Mouse (Mus musculus) heart, adult 11 months (tissue): Measurements from ENCODE around the gene Hsf3.
A peak's percentile ranks its signal among the peaks of the same experiment; 100 is the strongest.
"Not testable (repeated sequence)": the region's sequence is repeated elsewhere in the genome, so short reads cannot be mapped to it uniquely, and the experiment has no call there.

Experiments used
- DNase-seq: peaks from one replicate; pipeline ENCODE4 v3.0.0; 2022

Gene Hsf3

GRCm38 (mm10) chrX:96456201-96456963, at the start of gene Hsf3:
Hsf3 (minus strand) TSS chrX:96456294.
- DNase-seq = peak; percentile 80

GRCm38 (mm10) chrX:96501580-96501979, 45.5 kb upstream of the Hsf3 start:
- DNase-seq = no peak

GRCm38 (mm10) chrX:96455149-96455548, 945 bp downstream of the Hsf3 start, which contains the start of gene Heph:
Heph (plus strand) TSS chrX:96455359.
- no peak for DNase-seq

DNA sequence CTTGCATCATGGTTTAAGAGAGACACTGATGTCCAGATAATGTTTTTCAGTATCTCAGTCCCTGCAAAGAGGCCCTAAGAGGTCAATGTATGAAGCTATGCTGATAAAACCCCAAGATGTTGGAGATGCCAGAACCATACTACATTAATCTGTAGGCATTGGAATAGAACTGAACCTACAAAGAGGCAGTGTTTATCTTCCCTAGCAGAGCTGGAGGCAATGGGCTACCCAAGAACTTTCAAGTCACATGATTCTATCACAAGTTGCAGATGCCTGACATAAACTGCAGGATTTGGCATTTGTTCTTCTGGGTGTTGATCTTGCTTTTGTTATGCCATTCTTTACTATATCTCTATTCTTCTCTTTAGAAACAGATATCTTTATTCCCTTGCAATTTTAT, 36.7 kb downstream of the Hsf3 start:
- no peak for DNase-seq

DNA sequence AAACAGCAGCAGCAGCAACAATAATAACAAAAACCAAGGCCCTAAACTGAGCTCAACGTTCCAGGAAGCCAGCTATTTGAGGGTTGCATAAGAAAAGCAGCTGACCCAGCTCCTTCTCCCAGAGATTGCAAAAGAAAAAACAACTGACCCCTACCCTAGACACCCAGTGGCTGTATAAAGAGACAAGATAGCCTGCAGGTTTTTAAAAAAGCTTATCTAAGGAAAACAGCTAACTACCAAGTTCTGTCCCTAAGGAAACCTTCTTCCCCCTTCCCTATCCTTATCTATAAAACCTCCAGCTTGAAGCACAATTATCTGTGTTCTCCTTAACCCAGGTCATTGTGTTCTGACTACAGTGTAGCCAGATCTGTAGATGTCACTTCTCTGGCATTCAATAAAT, 38.4 kb downstream of the Hsf3 start:
- DNase-seq = no peak

DNA sequence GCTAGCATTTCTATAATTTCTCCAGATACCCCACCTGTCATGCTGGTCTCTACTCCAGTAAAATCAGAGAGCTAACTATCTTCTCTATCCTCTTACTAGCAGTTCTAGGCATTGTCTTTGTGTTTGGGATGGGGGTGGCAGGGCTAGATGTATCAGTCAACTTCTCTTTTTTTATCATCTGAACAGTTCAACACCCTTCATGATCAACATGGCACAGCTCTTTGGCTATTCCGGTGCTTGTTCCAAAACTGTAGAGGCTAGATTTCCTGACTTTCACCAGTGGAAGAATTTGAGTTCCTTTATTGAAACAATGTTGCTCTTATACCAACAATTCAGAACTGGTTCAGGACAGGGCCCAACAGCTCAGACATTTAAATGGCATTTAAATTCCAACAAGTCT, 39.1 kb downstream of the Hsf3 start:
- no peak for DNase-seq

DNA sequence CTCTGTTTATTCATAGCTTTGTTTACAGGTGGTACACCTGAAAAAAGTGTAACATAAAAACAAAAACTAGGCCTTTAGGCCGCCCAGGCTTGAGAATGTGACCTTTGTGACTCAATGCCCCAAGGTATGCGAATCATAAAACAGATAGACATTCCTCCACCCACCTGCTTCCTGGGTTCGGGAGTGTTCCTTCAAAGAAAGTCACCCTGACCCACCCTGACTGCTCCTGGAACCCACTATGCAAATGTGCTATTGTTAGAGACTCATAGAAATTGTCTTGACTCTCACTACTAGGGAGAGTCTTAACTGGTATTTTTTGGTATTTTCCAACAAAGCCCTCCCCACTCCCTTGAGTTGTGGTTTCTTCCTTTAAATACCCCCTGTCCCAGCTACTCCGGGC, 40.7 kb downstream of the Hsf3 start:
- not testable (repeated sequence) for DNase-seq

DNA sequence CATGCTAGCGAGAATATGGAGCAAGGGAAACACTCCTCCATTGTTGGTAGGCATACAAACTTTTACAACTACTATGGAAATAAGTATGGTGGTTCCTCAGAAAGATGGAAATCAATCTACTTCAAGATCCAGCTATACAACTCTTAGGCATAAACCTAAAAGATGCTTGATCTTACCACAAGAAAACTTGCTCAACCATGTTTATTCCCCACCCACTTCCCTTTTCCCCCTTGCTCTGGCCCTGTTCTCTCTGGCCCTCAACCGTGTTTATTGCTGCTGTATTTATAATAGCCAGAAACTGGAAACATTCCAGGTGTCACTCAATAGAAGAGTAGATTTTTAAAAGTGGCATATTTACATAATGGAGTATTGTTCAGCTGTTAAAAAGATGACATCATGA, 117.0 kb downstream of the Hsf3 start:
- no peak for DNase-seq

DNA sequence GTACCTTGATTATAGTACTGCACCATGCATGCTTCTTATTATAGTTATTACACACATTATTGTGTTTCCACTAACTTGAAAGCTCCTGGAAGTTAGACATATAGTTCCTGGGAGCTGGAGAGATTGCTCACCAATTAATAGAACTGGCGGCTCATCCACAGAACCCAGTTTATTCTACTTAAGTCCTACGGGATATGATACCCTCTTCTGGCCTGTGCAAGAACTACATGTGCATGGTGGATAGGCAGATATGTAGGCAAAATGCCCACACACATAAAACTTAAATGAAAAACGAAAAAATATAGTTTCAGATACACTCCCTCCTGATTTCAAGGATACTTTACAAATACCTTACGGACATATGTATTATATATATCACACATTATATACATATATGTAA, 126.3 kb downstream of the Hsf3 start:
- DNase-seq = peak; percentile 70

GRCm38 (mm10) chrX:96293338-96293737, 162.8 kb downstream of the Hsf3 start, which contains the start of gene Vsig4:
Vsig4 (minus strand) TSS chrX:96293438.
- no peak for DNase-seq

DNA sequence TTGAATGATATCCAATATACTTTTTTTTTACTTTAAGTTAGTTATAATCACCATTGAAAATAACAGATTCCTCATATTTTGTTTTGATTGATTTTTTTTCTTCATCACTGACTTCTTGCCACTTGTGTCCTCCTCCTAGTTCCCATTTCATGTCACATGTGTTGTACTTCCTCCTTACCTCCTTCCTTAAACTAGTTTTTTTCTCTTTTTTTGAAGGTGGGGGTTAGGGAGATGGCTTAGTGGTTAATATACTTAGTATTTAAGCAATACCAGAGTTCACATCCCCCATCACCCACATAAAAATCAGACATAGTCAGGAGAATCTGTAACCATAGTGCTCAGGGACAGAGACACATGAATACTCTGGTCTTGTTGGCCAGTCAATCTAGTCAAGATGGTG, 199.6 kb downstream of the Hsf3 start:
- DNase-seq = no peak
